Mouse (Mus musculus): Measurements from ENCODE around the gene Cog2. TPM values are rescaled to one million over a fixed set of nuclear protein-coding genes. Genes with fewer than 3 reads are reported as not detected.

The Cog2 gene
- polyA plus RNA-seq, 1 experiment from 2014 or later, result 45.6 TPM

DNA sequence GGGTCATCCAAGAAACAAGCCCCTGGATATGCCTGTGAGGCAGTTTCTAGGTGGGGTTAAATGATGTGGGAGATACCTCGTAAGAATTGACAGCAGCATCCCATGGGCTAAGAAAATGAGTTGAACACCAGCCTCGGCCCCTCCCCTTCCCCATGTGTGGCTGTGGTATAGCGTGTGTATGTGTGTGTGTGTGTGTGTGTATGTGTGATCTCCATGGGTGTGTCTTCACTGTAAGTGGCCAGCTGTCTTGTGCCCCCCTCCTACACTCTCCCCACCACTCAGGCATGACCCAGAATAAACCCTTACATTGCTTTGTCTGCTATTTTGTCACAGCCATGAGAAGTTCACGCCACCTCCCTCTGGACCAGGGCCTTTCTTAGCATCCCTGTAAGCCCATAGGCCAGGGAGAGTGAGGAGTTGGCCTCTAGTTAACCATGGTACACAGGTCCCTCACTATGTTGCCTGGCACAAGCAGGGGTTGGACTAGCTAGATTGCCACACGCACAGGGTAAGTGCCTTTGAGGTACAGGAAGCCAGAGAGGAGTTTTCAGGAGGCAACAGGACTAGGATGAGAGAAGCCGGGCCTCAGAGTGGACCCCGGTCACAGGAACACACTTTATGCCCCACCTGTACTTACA, 34.7 kb downstream of the Cog2 start:
- WGBS, result 91% methylated on average over 7 of the region's 7 CpGs
- peaks cover 24% of the 10 kb centered on the region for H3K4me1 ChIP-seq
- peaks cover 28% of the 10 kb centered on the region for H3K36me3 ChIP-seq
- no peaks in the 10 kb centered on the region for H3K27me3 ChIP-seq (ENCODE audit: low read depth, poor library complexity, severe bottlenecking)
- no peak for DNase-seq (ENCODE audit: low spot score)
- H3K9me3 ChIP-seq (replicated peaks), result no peaks in the 10 kb centered on the region
- 0 out of 2 replicates have a peak overlapping the region, but pooled peaks have one; percentile 6 for H3K27ac ChIP-seq (replicated peaks)
- no peak overlapping the region for H3K4me3 ChIP-seq

DNA sequence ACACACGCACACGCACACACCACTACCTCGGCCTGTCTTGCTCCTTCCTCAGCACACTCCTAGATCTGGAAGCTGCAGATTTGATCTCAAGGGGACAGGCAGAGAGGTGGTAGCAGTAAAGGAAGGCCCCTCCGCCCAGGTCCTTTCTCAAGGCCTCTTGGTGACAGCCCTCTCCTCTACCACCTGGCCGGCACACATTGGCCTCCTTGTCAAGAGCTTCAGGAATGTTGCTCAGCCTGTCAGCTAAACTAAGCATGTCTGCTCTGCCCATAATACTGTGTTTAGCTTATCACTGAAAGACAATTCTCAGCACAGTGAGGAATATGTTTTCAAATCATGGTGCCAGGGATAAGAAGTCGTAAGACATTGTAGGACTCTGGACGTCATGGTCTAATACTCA, 35.6 kb downstream of the Cog2 start:
- H3K9me3 ChIP-seq (replicated peaks), result no peaks in the 10 kb centered on the region

DNA sequence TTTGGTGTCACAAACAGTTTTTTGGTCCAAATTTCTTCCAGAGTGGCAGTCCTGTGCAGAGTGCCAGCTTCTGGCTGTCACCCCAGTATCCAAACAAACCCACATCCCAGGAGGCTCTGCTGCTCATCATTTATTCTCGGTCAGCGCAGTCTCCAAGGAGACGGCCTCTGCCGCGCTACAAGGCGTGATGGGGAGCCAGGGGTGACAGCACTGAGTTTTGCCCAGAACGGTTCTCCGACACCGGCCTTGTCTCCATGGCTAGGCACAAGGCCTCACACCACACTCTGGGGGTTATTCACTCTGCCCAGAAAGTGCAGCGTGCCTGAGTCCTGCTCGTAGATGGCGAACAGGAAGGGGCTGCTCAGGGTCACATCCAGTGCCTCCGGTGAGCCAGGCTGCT, 36.1 kb downstream of the Cog2 start:
- no peaks in the 10 kb centered on the region for H3K27me3 ChIP-seq (ENCODE audit: low read depth, poor library complexity, severe bottlenecking)
- WGBS, result 69% methylated on average over 13 of the region's 13 CpGs
- peaks cover 14% of the 10 kb centered on the region for H3K36me3 ChIP-seq
- peak overlapping the region; percentile 50; the same call in 1 of the 2 replicates for H3K27ac ChIP-seq (replicated peaks)
- no peaks in the 10 kb centered on the region for H3K9me3 ChIP-seq (replicated peaks)
- DNase-seq (ENCODE audit: low spot score), result peak; percentile 42
- peaks cover 24% of the 10 kb centered on the region for H3K4me1 ChIP-seq
- H3K4me3 ChIP-seq, result no peak overlapping the region

More for the DNA sequence above, 35.6 kb downstream of the Cog2 start:
- H3K4me3 ChIP-seq, result no peak overlapping the region
- WGBS, result 83% methylated on average over 7 of the region's 7 CpGs
- H3K36me3 ChIP-seq, result peaks cover 19% of the 10 kb centered on the region
- no peaks in the 10 kb centered on the region for H3K27me3 ChIP-seq (ENCODE audit: low read depth, poor library complexity, severe bottlenecking)
- DNase-seq (ENCODE audit: low spot score), result no peak
- H3K4me1 ChIP-seq, result peaks cover 24% of the 10 kb centered on the region
- H3K27ac ChIP-seq (replicated peaks), result 0 out of 2 replicates have a peak overlapping the region, but pooled peaks have one; percentile 6

DNA sequence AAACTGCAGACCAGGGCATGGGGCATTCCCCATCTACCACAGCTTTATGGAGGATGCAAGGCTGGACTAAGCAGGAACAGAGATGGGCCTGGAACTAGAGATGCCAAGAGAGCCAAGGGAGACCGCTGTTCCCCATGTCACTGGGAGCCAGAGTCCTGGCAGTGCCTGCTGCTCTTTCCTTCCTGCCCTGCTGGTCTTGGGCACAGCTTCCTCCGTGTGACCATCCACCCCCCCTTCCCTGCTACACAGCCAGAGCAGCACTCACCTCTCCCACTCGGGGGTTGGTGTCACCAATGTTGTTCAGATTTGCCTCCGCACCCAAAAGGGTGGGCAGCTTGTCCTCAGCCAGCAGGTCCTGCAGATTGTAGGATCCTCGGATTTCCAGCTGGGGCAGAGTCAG, 36.9 kb downstream of the Cog2 start:
- H3K27ac ChIP-seq (replicated peaks), result peak overlapping the region; percentile 50; the same call in 1 of the 2 replicates
- no peak for DNase-seq (ENCODE audit: low spot score)
- WGBS, result 78% methylated on average over 5 of the region's 5 CpGs
- peaks cover 24% of the 10 kb centered on the region for H3K4me1 ChIP-seq
- peaks cover 6% of the 10 kb centered on the region for H3K36me3 ChIP-seq
- no peaks in the 10 kb centered on the region for H3K9me3 ChIP-seq (replicated peaks)
- no peak overlapping the region for H3K4me3 ChIP-seq
- H3K27me3 ChIP-seq (ENCODE audit: low read depth, poor library complexity, severe bottlenecking), result no peaks in the 10 kb centered on the region

DNA sequence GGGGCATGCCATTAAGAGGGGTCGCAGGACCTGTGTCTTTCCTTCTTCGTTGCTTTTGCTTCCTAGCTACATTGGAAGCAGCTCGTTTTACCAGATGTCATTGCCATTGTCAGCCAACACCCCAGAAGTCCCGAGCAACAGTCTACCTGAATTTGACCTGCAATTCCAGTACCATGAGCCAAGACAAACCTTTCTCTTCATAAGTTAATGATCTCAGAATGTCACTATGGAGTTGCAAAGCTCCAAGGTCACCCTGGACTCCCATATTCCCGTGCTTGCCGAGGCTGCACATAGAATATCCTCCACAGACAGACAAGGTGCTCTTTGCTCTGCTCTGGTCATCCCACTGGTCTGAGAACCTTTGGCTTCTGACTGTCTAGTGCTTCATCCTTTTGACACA, 46.6 kb downstream of the Cog2 start:
- H3K4me1 ChIP-seq, result peaks cover 3% of the 10 kb centered on the region; the same call in 1 of the 2 replicates
- no peak for DNase-seq (ENCODE audit: low spot score)

DNA sequence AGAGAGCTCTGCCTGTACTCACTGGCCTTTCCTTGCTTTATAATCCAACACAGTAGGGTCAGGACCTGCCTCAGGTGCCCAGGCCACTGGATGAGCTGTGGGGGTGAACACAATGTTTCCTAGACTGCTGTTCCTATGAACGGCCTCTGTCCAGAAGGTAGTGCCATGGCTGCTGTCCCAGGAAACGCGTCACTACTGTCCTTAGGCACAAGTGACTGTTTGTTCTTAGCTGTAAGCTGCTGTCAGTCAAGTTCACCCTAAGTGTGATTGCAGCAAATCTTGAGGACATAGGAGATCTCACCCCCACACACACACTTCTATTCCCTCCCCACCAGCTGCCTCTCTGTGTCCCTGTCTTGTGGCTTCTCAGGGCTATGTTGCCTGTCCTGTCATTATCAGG, 47.0 kb downstream of the Cog2 start:
- H3K4me3 ChIP-seq, result no peak overlapping the region
- 93% methylated on average over 3 of the region's 3 CpGs for WGBS
- H3K27me3 ChIP-seq (ENCODE audit: low read depth, poor library complexity, severe bottlenecking), result no peaks in the 10 kb centered on the region
- H3K27ac ChIP-seq (replicated peaks), result no peak overlapping the region
- peaks cover 5% of the 10 kb centered on the region; the same call in 1 of the 2 replicates for H3K4me1 ChIP-seq
- DNase-seq (ENCODE audit: low spot score), result no peak
- H3K9me3 ChIP-seq (replicated peaks), result no peaks in the 10 kb centered on the region
- no peaks in the 10 kb centered on the region for H3K36me3 ChIP-seq

More for the DNA sequence above, 46.6 kb downstream of the Cog2 start:
- H3K36me3 ChIP-seq, result no peaks in the 10 kb centered on the region
- no peaks in the 10 kb centered on the region for H3K27me3 ChIP-seq (ENCODE audit: low read depth, poor library complexity, severe bottlenecking)
- H3K27ac ChIP-seq (replicated peaks), result no peak overlapping the region
- WGBS, result 86% methylated on average over 6 of the region's 6 CpGs
- H3K4me3 ChIP-seq, result no peak overlapping the region
- no peaks in the 10 kb centered on the region for H3K9me3 ChIP-seq (replicated peaks)

DNA sequence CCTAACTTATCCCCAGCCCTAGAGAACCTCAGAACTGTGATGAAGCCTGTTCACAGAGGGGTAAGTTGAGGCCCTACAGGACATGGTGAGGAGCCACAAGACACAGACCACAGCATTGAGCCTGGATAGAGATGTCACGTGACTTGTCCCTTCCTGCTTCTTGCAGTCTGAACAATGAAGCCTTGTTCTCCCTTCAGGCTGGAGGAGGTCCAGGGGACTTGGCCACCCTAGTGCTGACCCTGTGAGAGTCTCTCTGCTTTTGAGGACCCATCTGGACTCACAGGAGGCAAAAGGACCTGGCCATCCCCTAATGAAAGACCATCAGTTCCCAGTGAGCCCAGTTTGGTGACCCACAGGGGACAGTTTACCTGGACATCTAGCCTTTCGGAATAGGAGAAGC, 48.5 kb downstream of the Cog2 start:
- Histone ChIP-seq H3K27me3 (ENCODE audit: low read depth, poor library complexity, severe bottlenecking) (no peaks in the 10 kb centered on the region), H3K4me1 (peaks cover 14% of the 10 kb centered on the region), H3K9me3 (replicated peaks) (no peaks in the 10 kb centered on the region), H3K36me3 (no peaks in the 10 kb centered on the region), H3K27ac (replicated peaks) (peak overlapping the region; percentile 13; the same call in 1 of the 2 replicates), H3K4me3 (no peak overlapping the region)
- WGBS, result 76% methylated on average over 2 of the region's 2 CpGs
- DNase-seq (ENCODE audit: low spot score), result no peak

DNA sequence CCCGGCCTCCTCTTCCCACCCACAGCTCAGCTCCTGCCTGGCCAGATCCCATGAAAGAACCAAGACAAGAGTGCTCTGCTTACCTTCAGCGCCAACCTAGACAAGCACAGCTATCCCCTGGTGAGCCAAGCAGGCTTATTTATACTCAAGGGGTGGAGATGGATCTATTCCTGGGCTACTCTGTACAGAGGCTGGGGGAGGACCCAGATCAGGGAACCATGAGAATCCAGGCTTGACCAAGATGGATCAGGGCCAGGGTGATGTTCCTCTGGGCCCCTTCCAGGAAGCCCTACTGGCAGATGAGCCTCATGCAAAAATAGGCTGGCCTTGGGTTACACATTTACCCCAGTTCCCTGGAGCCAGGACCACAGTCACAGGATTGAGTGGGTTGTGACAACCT, 49.0 kb downstream of the Cog2 start, which contains the start of gene Agt:
TSS of gene Agt (minus strand) at position 114 of the 400 bp plus-strand sequence.
- no peak for DNase-seq (ENCODE audit: low spot score)
- 80% methylated on average over 2 of the region's 2 CpGs for WGBS

DNA sequence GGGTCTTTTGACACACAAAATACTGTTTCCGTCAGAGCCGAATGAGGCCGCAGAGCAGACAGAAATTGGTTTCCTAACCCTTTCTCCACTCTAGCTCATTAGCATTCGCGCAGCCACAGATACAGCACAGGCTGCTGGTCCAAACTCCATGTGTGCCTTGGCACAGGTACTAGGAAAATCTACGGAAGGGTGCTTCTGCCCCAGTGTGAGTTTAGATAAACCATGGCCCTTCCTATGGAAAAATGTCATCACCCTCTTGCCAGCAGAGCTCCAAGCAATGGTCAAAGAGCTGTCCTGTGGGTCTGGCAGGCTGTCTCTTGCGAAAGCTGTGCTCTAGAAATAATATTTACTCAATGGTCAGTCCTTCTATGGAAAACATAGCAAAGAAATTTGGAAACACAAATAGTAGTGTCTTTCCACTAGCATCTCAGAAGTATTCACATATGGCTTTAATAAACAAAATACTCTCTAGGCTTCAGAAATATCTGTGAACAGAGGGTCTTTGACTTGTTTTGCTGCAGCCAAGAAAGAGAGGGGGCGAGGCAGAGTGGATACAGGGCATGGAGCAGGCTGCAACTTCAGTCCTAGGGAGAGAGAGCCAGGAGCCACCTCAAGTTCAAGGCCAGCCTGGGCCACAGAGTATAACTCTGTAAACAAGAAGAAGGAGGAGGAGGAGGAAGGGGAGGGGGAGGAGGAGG, 51.3 kb downstream of the Cog2 start:
- no peaks in the 10 kb centered on the region for H3K36me3 ChIP-seq
- WGBS, result 77% methylated on average over 8 of the region's 8 CpGs

More for the DNA sequence above, 49.0 kb downstream of the Cog2 start, which contains the start of gene Agt:
- no peaks in the 10 kb centered on the region for H3K9me3 ChIP-seq (replicated peaks)
- no peaks in the 10 kb centered on the region for H3K27me3 ChIP-seq (ENCODE audit: low read depth, poor library complexity, severe bottlenecking)
- peaks cover 14% of the 10 kb centered on the region; the same call in 1 of the 2 replicates for H3K4me1 ChIP-seq
- H3K36me3 ChIP-seq, result no peaks in the 10 kb centered on the region
- H3K4me3 ChIP-seq, result no peak within 1 kb of the TSS
- peak within 1 kb of the TSS; percentile 13; the same call in 1 of the 2 replicates for H3K27ac ChIP-seq (replicated peaks)

DNA sequence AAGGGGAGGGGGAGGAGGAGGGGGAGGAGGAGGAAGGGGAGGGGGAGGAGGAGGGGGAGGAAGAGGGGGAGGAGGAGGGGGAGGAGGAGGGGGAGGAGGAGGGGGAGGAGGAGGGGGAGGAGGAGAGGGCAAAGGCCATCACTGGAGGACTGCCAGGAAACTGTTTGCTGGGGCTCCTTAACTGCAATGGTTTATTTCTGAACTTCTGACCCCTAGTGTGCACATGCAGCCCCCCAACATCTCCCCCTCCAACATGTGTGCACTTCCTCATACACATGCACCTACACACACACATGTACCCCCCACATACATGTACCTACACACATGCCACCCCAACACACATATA, 51.8 kb downstream of the Cog2 start:
- H3K4me3 ChIP-seq, result no peak overlapping the region
- H3K27me3 ChIP-seq (ENCODE audit: low read depth, poor library complexity, severe bottlenecking), result no peaks in the 10 kb centered on the region
- H3K9me3 ChIP-seq (replicated peaks), result no peaks in the 10 kb centered on the region
- no peak overlapping the region for H3K27ac ChIP-seq (replicated peaks)
- peaks cover 14% of the 10 kb centered on the region; the same call in 1 of the 2 replicates for H3K4me1 ChIP-seq
- H3K36me3 ChIP-seq, result no peaks in the 10 kb centered on the region
- DNase-seq (ENCODE audit: low spot score), result no peak

More for the DNA sequence above, 51.3 kb downstream of the Cog2 start:
- Histone ChIP-seq H3K27ac (replicated peaks) (no peak overlapping the region), H3K4me3 (no peak overlapping the region), H3K4me1 (peaks cover 14% of the 10 kb centered on the region; the same call in 1 of the 2 replicates), H3K27me3 (ENCODE audit: low read depth, poor library complexity, severe bottlenecking) (no peaks in the 10 kb centered on the region), H3K9me3 (replicated peaks) (no peaks in the 10 kb centered on the region)
- DNase-seq (ENCODE audit: low spot score), result no peak

DNA sequence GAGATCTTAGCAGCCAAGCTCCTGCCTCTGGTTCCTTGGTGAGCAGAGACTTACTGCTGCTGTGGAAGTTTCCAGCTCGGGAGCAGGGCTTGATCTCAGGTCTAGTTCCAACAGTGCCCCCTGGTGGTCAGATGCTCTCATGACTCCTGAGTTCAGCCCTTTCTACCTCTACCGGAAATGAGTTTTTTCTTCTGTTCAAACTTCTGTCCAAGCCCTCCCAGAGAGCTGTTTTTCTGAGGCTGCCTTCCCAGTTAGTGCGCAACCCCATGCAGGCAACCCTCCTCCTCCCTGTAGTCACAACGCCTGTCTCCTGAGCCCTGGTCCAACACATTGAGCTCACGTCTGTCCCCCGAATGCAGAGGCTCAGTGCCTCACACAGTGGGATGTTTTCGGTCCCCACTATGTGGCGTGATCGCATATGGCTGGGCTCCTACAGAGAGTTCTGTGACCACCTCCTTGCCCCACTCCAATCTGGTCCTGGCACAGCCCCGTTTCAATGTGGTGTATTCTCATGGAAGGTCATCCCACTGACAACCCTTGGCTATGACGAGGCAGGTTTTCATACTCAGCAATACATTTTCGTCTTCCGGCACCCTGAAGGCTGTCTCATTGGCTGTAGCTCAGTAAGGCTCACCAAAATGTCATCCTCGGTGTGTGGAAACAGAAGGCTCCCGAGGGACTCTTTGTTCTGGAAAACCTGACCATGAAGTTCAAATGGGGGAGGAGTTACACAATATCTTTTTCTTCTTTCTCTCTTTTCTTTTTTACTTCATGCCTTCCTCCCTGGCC, 53.2 kb downstream of the Cog2 start:
- peaks cover 14% of the 10 kb centered on the region; the same call in 1 of the 2 replicates for H3K4me1 ChIP-seq
- peak; percentile 88 for DNase-seq (ENCODE audit: low spot score)
- no peaks in the 10 kb centered on the region for H3K27me3 ChIP-seq (ENCODE audit: low read depth, poor library complexity, severe bottlenecking)
- WGBS, result 63% methylated on average over 15 of the region's 15 CpGs
- no peak overlapping the region for H3K4me3 ChIP-seq
- H3K9me3 ChIP-seq (replicated peaks), result no peaks in the 10 kb centered on the region
- H3K27ac ChIP-seq (replicated peaks), result peak overlapping the region; percentile 67
- H3K36me3 ChIP-seq, result no peaks in the 10 kb centered on the region

DNA sequence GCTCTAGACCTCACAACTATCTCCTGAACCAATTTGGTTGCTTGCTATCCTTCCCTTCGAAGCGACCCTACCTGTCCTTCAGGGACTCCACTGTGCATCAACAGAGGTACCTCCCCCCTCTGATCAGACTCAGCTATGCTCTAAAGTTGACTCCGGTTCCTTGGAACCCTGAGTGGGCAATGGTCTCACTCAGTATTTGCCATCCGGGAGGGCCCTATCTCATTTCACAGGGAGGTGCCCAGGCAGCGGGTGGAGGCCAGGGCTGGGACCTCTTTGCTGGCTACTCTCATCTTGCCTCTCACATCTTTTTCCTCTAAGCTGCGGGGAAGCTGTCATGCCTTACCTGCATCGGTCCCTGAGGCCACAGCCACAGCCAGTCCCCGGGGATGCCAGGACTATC, 55.2 kb downstream of the Cog2 start, which contains the start of gene Capn9:
TSS of gene Capn9 (plus strand) at position 301 of the 400 bp plus-strand sequence.
- no peak for DNase-seq (ENCODE audit: low spot score)
- Histone ChIP-seq H3K4me3 (no peak within 1 kb of the TSS), H3K36me3 (no peaks in the 10 kb centered on the region), H3K4me1 (peaks cover 14% of the 10 kb centered on the region; the same call in 1 of the 2 replicates), H3K9me3 (replicated peaks) (no peaks in the 10 kb centered on the region), H3K27ac (replicated peaks) (no peak within 1 kb of the TSS), H3K27me3 (ENCODE audit: low read depth, poor library complexity, severe bottlenecking) (no peaks in the 10 kb centered on the region)
- WGBS, result 88% methylated on average over 8 of the region's 8 CpGs

All from midbrain, embryonic 10.5 days (tissue).